Mouse (Mus musculus) thymus, postnatal 14 days (tissue): ENCODE data around the gene Hipk2.

Experiments used
- DNase-seq: peaks from one replicate; pipeline ENCODE4 v3.0.0; 2021

Gene Hipk2

DNA sequence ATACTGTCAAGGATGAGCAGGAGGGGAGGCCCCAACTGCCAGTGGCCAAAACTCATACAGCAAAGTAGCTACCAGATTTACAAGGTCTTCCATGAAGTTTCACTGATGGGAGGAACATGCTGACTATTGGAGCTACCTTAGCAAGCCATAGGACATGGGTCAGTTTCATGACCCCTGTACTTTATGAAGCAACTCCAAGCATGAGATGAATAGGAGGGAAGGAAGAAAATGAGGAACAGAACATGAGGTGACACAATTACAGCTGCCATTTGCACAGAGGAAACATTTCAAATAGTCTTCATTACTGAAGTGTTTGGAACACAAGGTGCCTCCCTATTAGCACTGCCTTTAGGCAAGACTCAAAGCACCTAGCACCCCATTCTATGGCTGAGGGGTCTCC lies 10.2 kb downstream of the Hipk2 start:
- no peak for DNase-seq

GRCm38 (mm10) chr6:38863595-38863994 lies 12.4 kb downstream of the Hipk2 start:
- DNase-seq = no peak

DNA sequence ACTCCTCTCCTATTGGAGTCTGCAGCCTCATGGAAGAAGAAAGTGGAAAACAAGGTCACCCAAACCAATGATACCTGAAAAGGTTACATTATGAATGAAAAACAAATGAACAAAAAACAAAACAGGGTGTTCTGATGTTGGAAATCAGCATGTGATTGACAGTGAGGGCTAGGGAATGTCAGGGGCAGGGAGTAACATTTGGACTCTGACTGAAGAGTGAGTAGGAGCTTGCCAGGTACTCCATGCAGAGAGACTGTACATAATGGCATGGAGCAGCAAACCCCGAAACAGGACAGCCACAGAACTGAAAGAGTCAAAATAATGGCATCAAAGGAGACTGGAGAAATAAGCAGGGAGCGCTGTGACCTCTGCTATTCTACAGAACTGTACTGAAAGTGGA lies 15.7 kb downstream of the Hipk2 start:
- no peak for DNase-seq

DNA sequence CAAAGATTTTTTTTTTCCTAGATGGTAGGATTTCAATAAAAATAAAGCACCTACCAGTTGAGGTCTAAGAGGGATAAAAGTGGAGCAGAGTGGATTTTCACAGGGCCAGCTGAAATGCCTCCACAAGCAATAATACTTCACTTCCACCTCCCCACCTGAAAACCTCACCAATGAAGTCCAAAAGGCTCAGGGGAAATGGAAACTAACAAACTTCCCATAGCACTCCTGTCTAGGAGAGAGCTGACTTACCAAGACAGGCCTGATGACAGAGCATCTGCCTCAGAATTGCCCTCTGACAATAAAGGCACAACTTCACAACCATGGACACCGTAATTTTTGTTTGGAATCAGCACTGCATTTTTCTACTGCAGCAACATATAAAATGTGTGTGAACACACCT lies 16.1 kb downstream of the Hipk2 start:
- no peak for DNase-seq

- DNase-seq = no peak
Measured at GRCm38 (mm10) chr6:38853561-38853992, 22.4 kb downstream of the Hipk2 start.

DNA sequence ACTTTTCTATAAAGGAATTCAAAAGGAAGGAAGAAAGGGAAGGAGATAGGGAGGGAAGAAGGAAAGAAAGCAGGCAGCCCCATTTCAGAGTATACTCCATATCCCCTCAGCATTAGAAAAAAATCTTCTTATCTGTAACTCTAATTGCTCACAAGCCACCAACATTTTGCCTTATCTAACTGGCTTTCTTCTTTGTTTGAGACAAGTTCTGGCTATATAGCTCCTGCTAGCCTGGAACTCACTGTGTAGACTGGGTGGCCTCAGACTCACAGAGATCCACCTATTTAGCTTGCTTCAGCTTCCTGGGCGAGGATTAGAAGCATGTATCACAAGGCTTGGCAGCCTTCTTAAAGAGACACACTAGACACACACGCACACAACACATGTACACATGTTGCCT lies 24.2 kb downstream of the Hipk2 start:
- DNase-seq = no peak

- no peak for DNase-seq
Measured at GRCm38 (mm10) chr6:38850715-38851259, 25.2 kb downstream of the Hipk2 start.

- peak; percentile 33 for DNase-seq
Measured at GRCm38 (mm10) chr6:38847958-38848910, 27.7 kb downstream of the Hipk2 start.

DNA sequence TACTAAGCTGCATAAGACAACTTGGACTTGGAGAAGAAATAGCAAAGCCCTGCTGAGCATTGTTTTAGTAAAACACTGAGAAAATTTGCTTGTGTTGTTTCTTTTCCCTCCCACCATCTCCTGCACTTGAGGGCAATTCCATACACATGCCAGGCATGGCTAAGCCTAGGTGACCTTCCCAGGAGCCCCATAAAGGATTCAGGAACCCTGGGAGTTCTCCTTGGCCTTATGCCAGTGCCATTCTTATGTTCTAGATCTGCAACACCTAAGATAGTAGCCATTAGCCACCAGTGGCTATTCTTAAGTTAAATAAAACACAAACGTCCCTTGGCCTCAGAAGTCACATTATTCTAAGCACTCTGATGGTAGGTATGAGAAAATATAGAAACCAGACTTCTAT lies 28.5 kb downstream of the Hipk2 start:
- DNase-seq = no peak

DNA sequence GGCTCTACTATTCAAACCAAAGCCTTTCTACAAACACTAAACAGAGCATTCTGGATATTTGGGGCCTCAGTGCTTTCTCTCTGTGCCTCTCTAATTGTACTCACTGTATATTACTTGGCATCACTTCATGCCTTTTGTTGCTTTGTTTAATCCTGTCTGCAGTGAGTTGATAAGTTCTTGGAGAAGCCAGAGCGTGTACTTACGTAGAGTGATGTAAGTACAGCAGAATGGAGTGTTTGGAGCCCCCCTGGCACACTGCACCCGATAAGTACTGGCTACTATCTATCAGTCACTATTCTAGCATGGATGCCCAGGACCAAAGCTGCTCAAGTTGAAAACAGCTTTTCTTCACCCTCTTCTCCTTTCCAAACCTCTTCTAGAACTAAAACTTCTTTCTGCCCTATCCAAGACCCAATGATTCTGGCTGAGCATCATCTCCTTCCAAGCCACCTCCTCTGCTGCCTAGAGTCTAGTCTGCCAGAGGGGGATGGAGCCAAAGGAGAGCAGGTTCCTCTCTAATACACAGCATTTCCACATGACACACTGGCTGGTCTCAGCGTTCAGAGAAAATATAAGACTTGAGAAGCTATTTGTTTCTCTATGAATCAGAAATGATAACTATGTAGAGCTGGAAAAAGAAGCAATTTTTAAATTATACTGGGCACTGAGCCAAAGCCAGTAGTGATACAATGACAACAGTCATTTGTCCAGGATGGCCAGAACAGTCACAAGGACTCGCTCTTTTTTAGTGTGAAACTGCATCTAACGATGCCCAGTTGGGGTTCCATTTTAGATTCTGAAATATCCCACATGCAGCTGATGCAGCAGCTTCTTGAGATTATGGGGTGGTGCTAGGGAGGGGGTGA lies 29.4 kb downstream of the Hipk2 start:
- no peak for DNase-seq

DNA sequence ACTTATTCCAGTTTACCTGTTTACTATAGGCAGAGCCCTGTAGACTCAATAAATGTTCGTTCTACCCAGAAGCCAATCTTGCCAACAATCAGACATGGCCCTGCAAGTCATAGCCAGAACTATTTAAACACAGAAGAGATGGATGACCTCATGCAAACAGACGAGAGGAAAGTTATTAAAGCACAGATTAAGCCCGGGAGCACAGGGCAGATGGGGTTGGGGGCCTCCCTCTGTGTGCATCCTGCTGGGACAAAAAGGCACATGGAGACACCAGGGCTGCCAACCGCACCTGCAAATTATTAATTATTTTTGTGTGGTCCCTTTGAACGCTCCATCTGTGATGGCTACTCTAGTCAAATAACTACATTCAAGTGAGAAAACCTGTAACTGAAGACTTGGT lies 30.1 kb downstream of the Hipk2 start:
- DNase-seq = no peak

DNA sequence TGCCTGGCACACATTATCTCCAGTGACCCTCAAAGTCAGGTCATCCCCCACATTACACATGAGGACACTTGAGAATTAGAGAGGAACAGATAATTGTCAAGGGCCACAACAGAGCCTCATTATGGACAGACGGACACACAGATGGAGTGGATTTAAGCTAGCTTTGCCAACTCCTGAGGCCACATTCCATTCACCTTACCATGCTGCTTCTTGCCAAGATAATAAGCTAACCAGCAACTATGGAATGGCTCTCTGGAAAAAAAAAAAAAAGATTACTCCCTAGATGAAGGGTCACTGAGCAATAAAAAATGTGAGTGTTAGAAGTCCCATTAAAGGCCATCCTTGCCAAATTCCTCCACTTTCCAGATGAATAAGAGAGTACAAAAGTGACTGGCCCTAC lies 30.8 kb downstream of the Hipk2 start:
- DNase-seq = no peak

DNA sequence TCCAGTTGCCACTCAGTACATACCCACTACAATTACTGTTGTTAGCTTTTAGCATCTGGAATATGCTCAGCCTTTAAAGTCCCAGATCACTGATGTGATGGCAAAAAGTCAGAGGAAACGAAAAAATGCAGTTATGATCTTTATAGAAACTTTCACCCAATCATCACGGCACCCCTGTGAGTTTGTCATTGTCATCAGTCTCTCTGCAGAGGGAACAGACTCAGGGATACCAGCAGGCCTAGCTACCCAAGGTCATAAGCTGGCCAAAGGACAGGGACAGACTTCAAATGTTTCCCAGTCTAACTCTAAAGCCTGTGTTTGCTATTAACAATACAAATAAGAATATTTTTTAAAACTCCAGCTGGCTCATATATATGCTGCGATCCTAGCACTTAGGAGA lies 34.4 kb downstream of the Hipk2 start:
- no peak for DNase-seq

DNA sequence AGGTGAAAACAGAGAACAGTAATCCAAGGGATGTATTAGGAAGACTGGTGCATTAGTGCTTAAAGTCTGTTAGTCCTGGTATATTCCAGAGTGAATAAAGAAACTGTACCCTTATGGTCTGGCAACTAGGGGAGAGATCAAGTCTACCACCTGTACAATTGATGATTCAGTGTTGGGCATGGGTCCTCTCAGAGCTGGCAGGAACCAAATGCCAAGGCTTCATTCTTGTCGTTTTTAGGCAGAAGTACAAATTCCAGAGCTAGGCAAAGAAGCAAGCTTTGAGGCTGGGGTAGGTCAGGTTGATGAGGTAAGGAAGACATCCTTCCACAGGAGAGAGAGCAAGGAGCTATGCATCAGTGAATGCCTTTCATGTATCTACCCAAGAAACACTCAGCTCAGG lies 35.2 kb downstream of the Hipk2 start:
- DNase-seq = no peak

GRCm38 (mm10) chr6:38840380-38840779 lies 35.6 kb downstream of the Hipk2 start:
- DNase-seq = no peak

DNA sequence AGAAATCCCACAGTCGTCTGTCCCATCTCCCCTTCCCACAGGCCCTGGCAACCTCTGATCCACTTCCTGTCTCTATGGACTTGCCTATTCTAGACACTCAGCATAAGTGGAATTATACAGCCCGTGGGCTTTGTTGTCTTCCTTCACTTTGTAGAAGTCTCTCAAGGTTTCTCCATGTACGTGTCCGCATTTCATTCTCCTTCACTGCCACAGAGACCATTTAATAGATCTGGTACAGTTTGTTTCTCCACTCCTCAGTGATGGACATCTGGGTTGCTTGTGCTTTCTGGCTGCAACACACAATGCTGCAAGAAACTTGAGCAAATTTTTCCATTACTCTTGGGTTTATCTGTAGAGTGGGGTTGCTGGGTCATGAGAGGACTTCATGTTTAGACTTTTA lies 36.1 kb downstream of the Hipk2 start:
- DNase-seq = no peak

DNA sequence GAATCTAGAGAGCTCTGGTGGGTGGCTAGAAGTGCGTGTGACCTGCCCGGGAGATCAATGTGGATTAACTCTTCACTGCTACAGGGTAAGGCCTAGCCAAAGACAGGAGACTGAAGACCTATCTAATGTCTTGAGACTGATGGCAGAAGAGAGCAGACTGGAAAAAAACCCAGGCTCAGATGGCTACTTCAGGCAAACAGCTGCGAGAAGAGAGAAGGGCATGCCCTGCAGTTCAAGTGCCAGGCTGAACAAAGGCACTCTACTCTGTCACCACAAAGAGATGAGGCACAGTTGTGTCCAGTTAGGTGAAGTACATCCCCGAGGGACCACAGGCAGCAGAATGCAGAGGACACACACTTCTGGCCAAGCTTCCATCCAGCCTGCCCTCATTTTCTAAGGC lies 37.9 kb downstream of the Hipk2 start:
- no peak for DNase-seq

- no peak for DNase-seq
Measured at GRCm38 (mm10) chr6:38835217-38835616, 40.7 kb downstream of the Hipk2 start.

DNA sequence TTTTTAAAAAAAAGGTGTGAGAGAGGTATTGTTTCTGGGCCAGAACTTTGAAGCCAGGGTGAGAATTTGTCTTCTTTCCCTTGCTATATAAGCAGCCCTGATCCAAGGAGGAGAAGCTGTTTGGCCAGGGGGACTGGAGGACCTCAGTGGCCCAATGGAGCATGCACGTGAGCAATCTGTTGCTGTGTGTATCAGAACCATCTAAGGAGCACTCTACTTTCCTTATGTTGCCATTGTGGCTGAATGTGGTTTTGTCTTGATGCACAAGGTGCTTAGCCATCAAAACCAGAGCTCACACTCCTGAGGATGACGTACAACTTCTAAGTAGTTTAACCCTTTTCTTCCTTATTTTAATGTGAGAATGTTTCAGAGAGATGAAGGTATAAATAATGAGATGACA lies 41.2 kb downstream of the Hipk2 start:
- DNase-seq = no peak

- no peak for DNase-seq
Measured at GRCm38 (mm10) chr6:38833721-38834120, 42.2 kb downstream of the Hipk2 start.

GRCm38 (mm10) chr6:38829452-38829851 lies 46.5 kb downstream of the Hipk2 start:
- no peak for DNase-seq

GRCm38 (mm10) chr6:38828211-38828610 lies 47.8 kb downstream of the Hipk2 start:
- no peak for DNase-seq

DNA sequence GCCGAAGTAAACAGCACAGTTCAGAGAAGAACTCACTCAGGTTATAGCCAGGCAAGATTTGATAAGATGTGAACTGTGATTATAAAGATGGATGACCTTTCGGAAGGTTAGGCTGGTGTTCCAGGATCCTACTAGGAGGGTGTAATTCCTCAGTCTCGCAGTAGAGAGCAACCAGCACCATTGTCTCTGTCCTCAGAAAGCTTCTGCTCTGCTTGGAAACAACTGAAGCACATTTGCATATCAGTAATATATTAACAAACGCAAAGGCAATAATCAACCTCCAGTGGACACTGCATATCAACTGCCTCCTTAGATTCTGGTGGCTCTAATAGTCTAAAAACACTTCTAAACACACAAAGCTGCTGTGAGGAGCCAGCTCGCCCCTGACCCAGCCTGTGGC lies 48.5 kb downstream of the Hipk2 start:
- no peak for DNase-seq

- no peak for DNase-seq
Measured at GRCm38 (mm10) chr6:38826857-38827256, 49.1 kb downstream of the Hipk2 start.
